Mouse (Mus musculus): ENCODE results near the gene Cdcp2. TPM values are rescaled to one million over a fixed set of nuclear protein-coding genes. Genes with fewer than 3 reads are reported as not detected.

The Cdcp2 gene
- polyA plus RNA-seq (2015; fragmentation: Nextera tagmentation; extraction: Ambion mirVana), result not detected in 2 replicates

DNA sequence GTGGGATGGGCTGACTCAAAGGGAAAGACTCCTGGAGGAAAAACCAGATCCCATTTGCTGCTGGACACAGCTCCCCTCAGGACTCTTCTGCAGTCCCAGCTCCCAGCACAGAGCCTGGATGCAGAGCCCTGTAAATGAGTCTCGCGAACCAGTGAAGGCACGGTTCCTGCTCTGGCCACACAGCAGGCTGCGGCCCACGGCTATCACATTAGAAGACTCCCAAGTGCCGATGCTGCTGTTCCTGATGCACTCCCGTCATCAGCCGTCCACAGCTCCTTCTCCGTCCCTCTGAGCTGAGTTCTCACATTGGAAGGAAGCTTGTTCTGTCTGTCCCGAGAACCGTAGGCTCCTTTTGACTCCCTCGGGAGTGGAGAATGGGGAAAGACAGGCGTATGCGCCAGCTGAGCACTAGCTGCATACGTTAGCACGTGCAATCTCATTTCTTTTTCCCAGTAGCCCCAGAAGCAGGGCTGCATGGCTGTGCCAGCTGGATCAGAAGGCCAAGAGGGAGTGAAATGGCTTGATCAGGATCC lies at the start of gene Cdcp2:
Gene Cdcp2 (plus strand): TSS at position 51 of the 533 bp plus-strand sequence.
- Histone ChIP-seq H3K4me3 (no peak within 1 kb of the TSS), H3K36me3 (ENCODE audit: poor library complexity, severe bottlenecking) (no peaks in the 10 kb centered on the region), H3K9ac (no peak within 1 kb of the TSS), H3K4me2 (no peak within 1 kb of the TSS), H3K27me3 (no peaks in the 10 kb centered on the region), H3K27ac (0 out of 2 replicates have a peak within 1 kb of the TSS, but pooled peaks have one; percentile 33), H3K9me3 (replicated peaks) (no peaks in the 10 kb centered on the region), H3K4me1 (peaks cover 18% of the 10 kb centered on the region)
- 53% methylated on average over 16 of the region's 16 CpGs for WGBS
- ATAC-seq, result no peak

DNA sequence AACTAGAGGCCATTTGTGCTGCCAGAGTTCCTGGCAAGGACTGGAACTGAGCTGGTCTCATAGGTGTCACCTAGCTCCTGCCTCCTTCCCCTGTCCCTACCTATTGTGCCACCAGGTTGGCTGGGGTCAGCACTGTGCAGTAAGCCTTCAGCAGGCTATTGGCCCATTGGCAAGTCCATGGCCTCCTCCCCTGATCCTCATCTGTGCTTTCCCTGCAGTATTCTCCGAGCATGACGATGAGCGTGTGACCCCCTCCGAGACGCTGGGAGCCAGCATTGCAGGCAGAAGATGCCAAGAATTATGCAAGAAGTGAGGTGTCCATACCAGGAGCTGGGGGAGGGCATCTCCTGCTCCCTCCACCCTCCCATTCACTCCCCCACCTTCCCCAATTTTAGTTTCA lies 48.9 kb upstream of the Cdcp2 start:
- 93% methylated on average over 5 of the region's 5 CpGs for WGBS
- no peaks in the 10 kb centered on the region for H3K27me3 ChIP-seq
- H3K36me3 ChIP-seq (ENCODE audit: poor library complexity, severe bottlenecking), result peaks cover 71% of the 10 kb centered on the region
- H3K4me3 ChIP-seq, result no peak overlapping the region
- H3K9me3 ChIP-seq (replicated peaks), result no peaks in the 10 kb centered on the region
- H3K27ac ChIP-seq, result no peak overlapping the region
- no peak overlapping the region for H3K4me2 ChIP-seq
- H3K4me1 ChIP-seq, result no peaks in the 10 kb centered on the region
- ATAC-seq, result no peak
- no peak overlapping the region for H3K9ac ChIP-seq

DNA sequence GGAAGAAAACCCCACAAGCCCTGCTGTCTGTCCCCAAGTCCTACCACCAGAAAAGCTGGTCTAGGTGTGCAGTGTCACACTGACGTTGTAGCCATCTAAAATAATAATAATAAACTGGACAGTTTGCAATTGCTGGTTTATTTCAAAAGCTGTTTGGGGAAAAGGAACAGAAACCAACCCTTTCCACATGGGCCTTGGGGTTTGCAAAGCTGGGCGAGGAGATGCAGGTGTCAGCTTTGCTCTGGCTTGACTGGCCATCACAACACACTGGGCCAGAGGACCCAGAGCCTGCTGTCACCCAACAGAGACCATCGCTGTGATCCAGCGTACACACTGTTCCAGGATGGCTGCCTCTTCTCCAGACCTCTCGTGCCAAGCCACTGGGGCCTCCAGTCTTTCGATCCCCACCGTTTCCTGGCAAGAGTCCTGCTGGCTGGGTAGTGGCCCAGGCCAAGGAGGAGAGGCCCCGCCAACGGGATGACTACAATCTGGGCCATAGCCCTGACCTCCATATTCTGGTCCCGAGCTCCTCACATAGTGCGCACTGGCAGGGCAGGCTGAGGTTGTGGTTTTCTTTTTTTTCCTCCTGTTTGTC lies 48.0 kb upstream of the Cdcp2 start:
- Histone ChIP-seq H3K4me2 (no peak overlapping the region), H3K4me3 (no peak overlapping the region), H3K4me1 (no peaks in the 10 kb centered on the region), H3K9ac (no peak overlapping the region), H3K9me3 (replicated peaks) (no peaks in the 10 kb centered on the region), H3K27me3 (no peaks in the 10 kb centered on the region), H3K27ac (no peak overlapping the region), H3K36me3 (ENCODE audit: poor library complexity, severe bottlenecking) (peaks cover 66% of the 10 kb centered on the region)
- ATAC-seq, result no peak
- 88% methylated on average over 11 of the region's 11 CpGs for WGBS

DNA sequence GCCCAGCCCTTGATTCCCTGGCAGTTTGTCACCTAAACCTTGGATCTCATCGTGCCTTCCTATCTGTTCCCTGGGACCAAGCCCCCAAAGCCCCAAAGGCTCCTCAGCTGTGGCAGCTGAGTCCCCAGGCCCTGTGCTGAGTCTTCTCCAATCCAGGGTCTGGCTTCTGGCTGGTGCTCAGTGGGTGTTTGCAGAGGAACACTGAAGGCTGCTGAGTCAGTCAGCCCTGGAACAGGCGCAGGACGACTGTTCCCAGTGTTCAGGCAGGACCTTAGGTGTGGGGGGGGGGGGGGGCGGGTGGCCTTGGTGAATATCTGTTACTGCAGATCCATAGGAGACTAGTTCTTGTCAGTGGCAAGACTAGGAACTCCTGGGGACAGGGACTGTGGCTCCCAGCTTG lies 44.8 kb upstream of the Cdcp2 start:
- Histone ChIP-seq H3K4me3 (no peak overlapping the region), H3K4me1 (no peaks in the 10 kb centered on the region), H3K4me2 (no peak overlapping the region), H3K9me3 (replicated peaks) (no peaks in the 10 kb centered on the region), H3K27me3 (no peaks in the 10 kb centered on the region), H3K36me3 (ENCODE audit: poor library complexity, severe bottlenecking) (peaks cover 47% of the 10 kb centered on the region), H3K27ac (no peak overlapping the region), H3K9ac (no peak overlapping the region)
- 64% methylated on average over 4 of the region's 4 CpGs for WGBS
- ATAC-seq, result no peak

DNA sequence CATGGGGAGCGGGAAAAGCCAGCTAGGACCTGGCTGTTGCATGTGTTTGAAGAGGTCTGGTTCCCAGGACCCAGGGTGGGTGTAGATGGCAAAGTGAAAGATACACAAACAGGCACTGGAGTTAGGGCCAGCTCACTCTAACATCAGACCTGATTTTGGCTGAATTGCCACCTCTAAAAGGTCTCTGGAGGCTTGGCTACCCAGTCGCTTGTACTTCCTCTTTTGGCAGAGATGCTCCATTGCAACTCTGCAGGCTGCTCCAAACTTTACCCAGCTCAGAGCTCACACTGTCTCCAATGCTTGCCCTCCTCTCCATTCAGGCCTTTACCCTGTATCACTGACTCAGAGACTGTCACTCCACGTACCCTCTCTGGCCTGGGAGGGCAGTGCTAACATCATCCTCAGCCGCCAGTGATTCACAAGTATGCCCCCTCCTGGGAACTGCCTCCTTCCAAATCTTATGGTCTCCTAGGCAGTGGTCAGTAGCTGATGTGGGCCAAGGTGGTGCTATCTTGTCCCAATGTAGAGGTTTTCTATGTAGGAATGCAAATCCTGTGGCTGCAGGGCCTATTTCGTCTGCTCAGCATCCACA lies 43.6 kb upstream of the Cdcp2 start:
- H3K27me3 ChIP-seq, result no peaks in the 10 kb centered on the region
- no peak overlapping the region for H3K27ac ChIP-seq
- H3K4me3 ChIP-seq, result no peak overlapping the region
- no peak overlapping the region for H3K9ac ChIP-seq
- no peaks in the 10 kb centered on the region for H3K9me3 ChIP-seq (replicated peaks)
- WGBS, result 51% methylated on average over 5 of the region's 5 CpGs
- no peaks in the 10 kb centered on the region for H3K4me1 ChIP-seq
- H3K4me2 ChIP-seq, result no peak overlapping the region
- H3K36me3 ChIP-seq (ENCODE audit: poor library complexity, severe bottlenecking), result peaks cover 48% of the 10 kb centered on the region
- ATAC-seq, result no peak

DNA sequence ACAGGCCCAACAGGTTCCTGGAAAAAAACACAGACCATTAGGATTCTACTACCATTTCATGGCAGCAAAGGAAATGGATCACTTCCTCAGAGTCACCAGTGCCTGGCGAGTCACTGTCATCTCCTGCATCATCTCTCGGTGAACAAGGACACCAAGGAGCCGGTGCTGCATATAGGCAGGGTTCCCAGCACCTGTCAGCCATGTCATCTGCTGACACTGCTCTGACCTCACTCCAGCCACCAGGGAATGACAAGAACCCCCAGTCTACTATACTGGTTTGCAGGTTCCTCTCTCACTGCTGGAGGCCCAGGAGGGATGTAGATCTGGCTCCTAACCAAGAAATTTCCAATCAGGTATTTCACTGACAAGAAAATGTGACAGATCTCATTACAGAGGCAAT lies 40.6 kb upstream of the Cdcp2 start:
- Histone ChIP-seq H3K27me3 (no peaks in the 10 kb centered on the region), H3K4me2 (no peak overlapping the region), H3K9ac (no peak overlapping the region), H3K4me1 (no peaks in the 10 kb centered on the region), H3K36me3 (ENCODE audit: poor library complexity, severe bottlenecking) (peaks cover 56% of the 10 kb centered on the region), H3K4me3 (no peak overlapping the region), H3K9me3 (replicated peaks) (no peaks in the 10 kb centered on the region), H3K27ac (no peak overlapping the region)
- ATAC-seq, result no peak
- WGBS, result 79% methylated on average over 3 of the region's 3 CpGs

DNA sequence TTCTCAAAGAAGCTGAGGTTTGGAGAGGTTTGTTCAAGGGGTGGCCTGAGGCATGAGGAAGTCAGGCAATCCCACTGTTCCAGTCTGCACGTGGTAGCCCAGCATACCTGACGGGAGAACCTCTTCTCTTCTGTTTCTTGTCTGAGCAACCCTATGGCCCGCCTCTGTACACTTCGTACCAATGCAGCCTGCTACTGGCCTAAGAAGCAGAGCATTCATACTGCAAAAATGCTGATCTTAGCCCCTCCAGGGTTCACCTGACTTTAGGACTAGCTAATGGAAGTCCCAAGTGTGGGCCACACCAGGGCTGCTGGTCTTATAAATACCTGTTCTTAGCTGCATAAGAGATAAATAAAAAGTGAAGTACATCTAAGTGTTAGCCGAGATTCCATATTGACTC lies 38.3 kb upstream of the Cdcp2 start:
- Histone ChIP-seq H3K27ac (no peak overlapping the region), H3K4me1 (peaks cover 5% of the 10 kb centered on the region; the same call in 1 of the 2 replicates), H3K27me3 (no peaks in the 10 kb centered on the region), H3K9ac (no peak overlapping the region), H3K9me3 (replicated peaks) (no peaks in the 10 kb centered on the region), H3K4me3 (no peak overlapping the region), H3K36me3 (ENCODE audit: poor library complexity, severe bottlenecking) (peaks cover 75% of the 10 kb centered on the region), H3K4me2 (no peak overlapping the region)
- ATAC-seq, result no peak
- WGBS, result 95% methylated on average over 5 of the region's 5 CpGs

DNA sequence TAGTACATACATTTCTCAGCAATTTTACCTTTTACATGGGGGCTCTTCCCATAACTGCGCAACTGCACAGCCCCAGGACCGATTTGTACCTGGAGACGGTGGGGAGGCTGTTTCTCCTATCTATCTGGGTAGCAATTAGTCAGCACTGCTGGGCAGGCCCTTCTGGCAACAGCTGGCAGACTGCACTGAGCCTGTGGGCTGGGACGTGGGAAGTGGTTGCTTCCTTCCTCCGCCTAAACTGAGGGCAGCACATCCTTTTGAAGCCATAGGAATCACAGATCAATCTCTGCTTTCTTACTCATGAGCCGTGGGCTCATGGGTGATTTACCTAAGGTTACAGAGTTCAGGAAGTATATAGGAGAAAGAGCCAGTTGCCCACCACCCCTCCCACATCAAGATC lies 37.9 kb upstream of the Cdcp2 start:
- Histone ChIP-seq H3K9me3 (replicated peaks) (no peaks in the 10 kb centered on the region), H3K4me2 (no peak overlapping the region), H3K4me3 (no peak overlapping the region), H3K9ac (no peak overlapping the region), H3K4me1 (peaks cover 9% of the 10 kb centered on the region; the same call in 1 of the 2 replicates), H3K36me3 (ENCODE audit: poor library complexity, severe bottlenecking) (peaks cover 79% of the 10 kb centered on the region), H3K27ac (no peak overlapping the region), H3K27me3 (no peaks in the 10 kb centered on the region)
- no peak for ATAC-seq
- 89% methylated on average over 6 of the region's 6 CpGs for WGBS

DNA sequence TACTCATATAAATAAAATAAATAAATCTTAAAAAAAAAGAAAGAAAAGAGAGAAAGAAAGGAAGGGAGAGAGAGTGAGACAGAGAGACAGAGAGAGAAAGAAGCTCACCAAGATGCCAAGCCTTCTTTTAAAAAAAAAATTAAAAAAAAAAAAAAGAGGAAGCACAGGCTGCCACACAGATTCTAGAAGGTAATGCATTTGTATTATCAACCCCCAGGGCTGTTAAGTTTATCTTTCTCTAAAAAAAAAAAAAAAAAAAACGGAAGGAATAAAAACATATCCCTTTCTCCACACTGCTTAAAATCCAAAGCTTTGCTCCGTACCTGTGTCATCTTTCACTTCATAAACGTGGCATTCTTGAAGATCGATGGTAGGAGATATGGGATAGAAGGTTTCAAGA lies 35.1 kb upstream of the Cdcp2 start:
- Histone ChIP-seq H3K9me3 (replicated peaks) (no peaks in the 10 kb centered on the region), H3K27ac (no peak overlapping the region), H3K27me3 (no peaks in the 10 kb centered on the region), H3K36me3 (ENCODE audit: poor library complexity, severe bottlenecking) (peaks cover 77% of the 10 kb centered on the region), H3K4me2 (no peak overlapping the region), H3K9ac (no peak overlapping the region), H3K4me1 (peaks cover 19% of the 10 kb centered on the region), H3K4me3 (no peak overlapping the region)
- ATAC-seq, result no peak
- WGBS, result 95% methylated on average over 4 of the region's 4 CpGs

DNA sequence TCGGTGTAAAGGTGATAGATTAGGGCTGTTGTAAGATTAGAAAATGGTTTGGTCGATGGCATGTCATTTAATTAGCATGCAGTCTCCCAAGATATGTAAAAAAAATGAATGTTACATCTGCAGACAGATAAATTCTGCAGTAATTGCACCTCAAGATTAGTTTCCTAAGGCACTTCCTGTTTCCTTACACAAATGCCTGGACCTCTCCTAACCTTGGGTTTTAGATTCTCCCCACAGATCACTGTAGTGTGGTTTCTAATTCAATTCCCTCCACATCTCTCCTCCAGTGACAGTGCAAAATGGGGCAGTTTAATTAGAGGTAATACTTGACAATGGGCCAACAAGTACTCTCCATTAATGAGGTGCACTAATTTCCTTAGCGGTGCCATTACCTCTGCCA lies 33.5 kb upstream of the Cdcp2 start:
- ATAC-seq, result no peak
- Histone ChIP-seq H3K4me1 (peaks cover 26% of the 10 kb centered on the region), H3K9me3 (replicated peaks) (no peaks in the 10 kb centered on the region), H3K27me3 (0 out of 2 replicates have a peak, but pooled peaks cover 3% of the 10 kb centered on the region), H3K4me3 (no peak overlapping the region), H3K27ac (no peak overlapping the region), H3K9ac (no peak overlapping the region), H3K36me3 (ENCODE audit: poor library complexity, severe bottlenecking) (peaks cover 60% of the 10 kb centered on the region), H3K4me2 (no peak overlapping the region)
- WGBS, result 72% methylated on average over 3 of the region's 3 CpGs

DNA sequence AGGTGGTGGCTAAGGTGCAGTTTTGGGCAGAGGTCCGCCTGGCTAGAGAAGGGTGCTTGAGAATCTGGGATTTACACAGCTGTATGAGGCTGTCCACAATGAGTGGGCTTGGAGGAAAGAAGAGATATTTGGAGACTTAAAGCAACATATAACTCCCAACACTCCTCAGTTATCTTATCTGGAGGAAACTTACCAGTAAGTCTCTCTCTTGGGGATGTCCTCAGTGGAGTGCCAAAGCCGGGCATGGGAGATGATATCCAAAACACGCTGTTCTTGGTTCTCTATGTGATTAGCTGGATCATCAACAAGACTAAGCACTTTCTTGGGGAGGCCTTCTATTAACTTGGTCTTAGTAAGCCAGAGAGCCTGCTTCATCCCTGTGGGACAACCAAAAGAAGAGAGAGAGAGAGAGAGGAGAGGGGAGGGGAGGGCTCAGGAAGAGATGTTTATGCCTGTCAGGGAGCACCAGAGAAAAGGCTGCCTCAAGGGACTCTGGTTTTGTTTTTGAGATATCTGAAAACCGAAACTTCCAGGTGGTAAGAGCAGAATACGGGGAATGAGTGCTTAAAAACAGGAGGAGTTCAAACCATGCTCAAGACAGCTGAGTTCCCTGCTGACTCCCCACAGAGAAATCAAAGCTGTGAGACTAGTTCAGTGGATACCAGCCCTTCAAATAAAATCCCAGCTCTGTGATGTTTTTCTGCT lies 32.1 kb upstream of the Cdcp2 start:
- Histone ChIP-seq H3K4me1 (peaks cover 26% of the 10 kb centered on the region), H3K4me2 (no peak overlapping the region), H3K4me3 (no peak overlapping the region), H3K27me3 (0 out of 2 replicates have a peak, but pooled peaks cover 4% of the 10 kb centered on the region), H3K27ac (no peak overlapping the region), H3K36me3 (ENCODE audit: poor library complexity, severe bottlenecking) (peaks cover 47% of the 10 kb centered on the region), H3K9ac (no peak overlapping the region), H3K9me3 (replicated peaks) (no peaks in the 10 kb centered on the region)
- no peak for ATAC-seq
- WGBS, result 92% methylated on average over 5 of the region's 5 CpGs

Measured in forebrain, embryonic 13.5 days (tissue).